Mouse (Mus musculus): ENCODE data around the gene Pak6. TPM values are rescaled to one million over a fixed set of nuclear protein-coding genes. Genes with fewer than 3 reads are reported as not detected.

The Pak6 gene
- polyA plus RNA-seq, 1 experiment = 1.9 TPM

Other genes starting within 250 kb of the Pak6 start
- 38.4 and 44.8 TPM in 2 replicates for gene Srp14, start 183.6 kb upstream of the Pak6 start, polyA plus RNA-seq (2012; rRNA removed)
- gene Bmf, start 113.6 kb upstream of the Pak6 start, polyA plus RNA-seq (2012; rRNA removed) = 4.7 and 6.2 TPM in 2 replicates
- 12.4 and 14.2 TPM in 2 replicates for gene Bub1b, start 65.1 kb upstream of the Pak6 start, polyA plus RNA-seq (2012; rRNA removed)
- 0.46 and 0.64 TPM in 2 replicates for gene Ankrd63, start 40.7 kb downstream of the Pak6 start, polyA plus RNA-seq (2012; rRNA removed)
- gene Plcb2, start 65.1 kb downstream of the Pak6 start, polyA plus RNA-seq (2012; rRNA removed) = 3.2 and 7.5 TPM in 2 replicates
- gene Inafm2, start 82.5 kb downstream of the Pak6 start, polyA plus RNA-seq (2012; rRNA removed) = 9.0 and 9.5 TPM in 2 replicates
- 5.5 and 6.2 TPM in 2 replicates for gene Ccdc9b, start 99.4 kb downstream of the Pak6 start, polyA plus RNA-seq (2012; rRNA removed)
- gene Phgr1, start 109.5 kb downstream of the Pak6 start, polyA plus RNA-seq (2012; rRNA removed) = 2,336 and 2,390 TPM in 2 replicates
- gene Disp2, start 116.4 kb downstream of the Pak6 start, polyA plus RNA-seq (2012; rRNA removed) = 2.8 and 3.1 TPM in 2 replicates
- gene Knstrn, start 150.7 kb downstream of the Pak6 start, polyA plus RNA-seq (2012; rRNA removed) = 11.2 and 15.6 TPM in 2 replicates
- 32.8 and 37.9 TPM in 2 replicates for gene Ivd, start 198.7 kb downstream of the Pak6 start, polyA plus RNA-seq (2012; rRNA removed)
- 11.3 and 12.9 TPM in 2 replicates for gene Bahd1, start 237.1 kb downstream of the Pak6 start, polyA plus RNA-seq (2012; rRNA removed)

Measured in large intestine, adult 2 months (tissue).